Mouse (Mus musculus) B cell, adult 2 months (primary cell): ENCODE results near the gene Cryl1.

Experiments
- DNase-seq, 2 experiments: peaks; one replicate each; pipeline ENCODE4 v3.0.0; 2022

Cryl1 gene

DNA sequence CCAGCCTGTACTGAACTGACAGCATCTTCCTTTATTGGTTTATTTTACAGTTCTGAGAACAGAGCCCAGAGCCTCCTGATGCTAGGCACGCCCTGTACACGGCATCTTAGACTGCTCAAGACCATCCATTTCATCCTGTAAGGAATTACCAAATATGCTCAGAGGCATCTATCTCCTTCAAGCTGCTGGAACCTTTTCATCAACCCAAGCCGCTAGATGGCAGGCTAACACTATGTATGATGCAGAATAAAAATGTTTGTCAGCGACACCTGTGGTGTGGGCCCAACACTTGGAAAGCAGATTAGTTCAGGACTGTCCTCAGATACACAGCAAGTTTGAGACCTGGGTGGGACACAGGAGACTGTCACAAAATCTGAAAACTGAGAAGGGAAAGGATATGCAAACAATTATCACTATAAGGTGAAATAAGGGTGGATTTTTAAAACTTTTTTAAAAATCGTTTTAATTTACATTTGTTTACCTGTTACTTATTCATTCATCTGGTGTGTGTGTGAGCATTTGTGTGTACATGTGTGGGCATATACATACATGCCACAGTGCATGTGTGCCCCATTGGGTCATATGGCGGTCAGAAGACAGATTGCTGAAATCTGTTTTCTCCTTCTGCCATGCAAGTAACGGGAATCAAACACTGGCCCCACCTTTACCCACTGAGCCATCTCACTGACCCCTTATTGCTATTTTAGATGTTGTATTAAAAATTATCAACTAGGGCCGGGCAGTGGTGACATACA is 25.8 kb downstream of the Cryl1 start:
- peak; percentile 82 for DNase-seq

DNA sequence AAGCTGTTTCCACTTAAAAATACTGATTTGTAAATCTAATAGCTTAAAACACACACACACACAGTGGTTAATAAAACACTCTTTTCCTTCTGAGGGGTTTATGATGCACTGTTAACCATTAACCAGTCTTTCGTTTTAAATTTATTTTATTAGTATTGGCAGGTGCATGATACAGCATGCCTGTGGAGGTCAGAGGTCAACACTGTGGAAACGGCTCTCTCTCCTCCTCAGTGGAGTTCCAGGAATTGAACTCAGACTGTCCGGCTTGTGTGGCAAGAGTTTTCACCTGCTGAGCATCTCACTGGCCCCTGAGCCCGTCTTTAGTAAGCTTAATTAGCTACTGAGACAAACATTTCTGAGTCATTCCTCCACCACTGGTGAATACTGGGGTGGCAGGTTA is 31.0 kb downstream of the Cryl1 start:
- no peak for DNase-seq

DNA sequence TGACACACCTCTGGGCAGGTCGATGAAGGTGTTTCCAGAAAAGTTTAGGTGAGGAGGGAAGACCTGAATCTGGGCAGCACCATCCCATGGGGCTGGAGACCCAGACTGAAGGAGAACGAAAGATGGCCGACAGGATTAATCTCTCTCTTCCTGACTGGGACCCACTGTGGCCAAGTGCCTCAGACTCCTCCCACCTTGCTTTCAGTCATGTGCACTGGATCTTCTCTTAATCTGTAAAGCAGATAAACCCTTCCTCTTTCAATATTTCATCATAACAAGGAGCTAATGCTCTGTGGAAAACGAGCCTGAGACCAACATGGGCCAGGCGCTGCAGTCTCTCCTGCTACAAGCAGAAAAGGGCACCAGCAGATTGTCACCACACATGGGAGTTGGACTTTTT is 31.6 kb downstream of the Cryl1 start:
- DNase-seq, result no peak

DNA sequence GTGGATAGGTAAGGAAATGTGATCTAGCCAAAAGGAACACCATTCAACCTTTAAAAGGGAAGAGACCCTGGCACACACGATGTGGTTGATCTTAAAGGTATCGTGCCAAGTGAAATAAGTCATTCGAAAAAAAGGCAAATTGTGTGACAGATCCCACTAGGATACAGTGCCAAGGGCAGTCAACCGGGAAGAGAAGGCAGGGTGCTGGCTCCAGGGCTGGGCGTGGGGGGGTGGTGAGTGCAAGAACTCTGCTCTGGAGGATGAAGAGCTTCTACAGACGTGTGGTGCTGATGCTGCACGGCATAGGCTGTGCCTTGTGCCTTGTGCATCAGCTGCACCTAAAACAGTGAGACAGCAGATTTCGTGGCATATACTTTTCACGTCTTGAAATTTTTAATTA is 33.0 kb downstream of the Cryl1 start:
- DNase-seq, result no peak

DNA sequence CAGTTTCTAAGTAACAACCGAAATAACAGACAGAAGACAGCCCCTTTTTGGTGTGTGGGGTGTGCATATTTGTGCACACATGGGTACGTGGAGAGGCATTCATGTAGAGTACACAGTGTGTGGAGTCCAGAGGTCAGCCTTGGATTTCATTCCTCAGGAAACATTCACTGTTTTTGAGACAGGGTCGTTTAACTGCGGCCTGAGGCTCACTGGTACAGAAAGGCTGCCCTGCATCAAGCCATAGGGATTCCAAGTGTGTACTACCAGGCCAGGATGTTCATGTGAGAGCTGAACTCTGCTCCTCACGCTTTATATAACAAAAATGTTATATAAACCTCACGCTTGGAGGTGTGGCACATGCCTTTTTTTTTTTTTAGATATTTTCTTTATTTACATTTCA is 34.5 kb downstream of the Cryl1 start:
- DNase-seq, result no peak

DNA sequence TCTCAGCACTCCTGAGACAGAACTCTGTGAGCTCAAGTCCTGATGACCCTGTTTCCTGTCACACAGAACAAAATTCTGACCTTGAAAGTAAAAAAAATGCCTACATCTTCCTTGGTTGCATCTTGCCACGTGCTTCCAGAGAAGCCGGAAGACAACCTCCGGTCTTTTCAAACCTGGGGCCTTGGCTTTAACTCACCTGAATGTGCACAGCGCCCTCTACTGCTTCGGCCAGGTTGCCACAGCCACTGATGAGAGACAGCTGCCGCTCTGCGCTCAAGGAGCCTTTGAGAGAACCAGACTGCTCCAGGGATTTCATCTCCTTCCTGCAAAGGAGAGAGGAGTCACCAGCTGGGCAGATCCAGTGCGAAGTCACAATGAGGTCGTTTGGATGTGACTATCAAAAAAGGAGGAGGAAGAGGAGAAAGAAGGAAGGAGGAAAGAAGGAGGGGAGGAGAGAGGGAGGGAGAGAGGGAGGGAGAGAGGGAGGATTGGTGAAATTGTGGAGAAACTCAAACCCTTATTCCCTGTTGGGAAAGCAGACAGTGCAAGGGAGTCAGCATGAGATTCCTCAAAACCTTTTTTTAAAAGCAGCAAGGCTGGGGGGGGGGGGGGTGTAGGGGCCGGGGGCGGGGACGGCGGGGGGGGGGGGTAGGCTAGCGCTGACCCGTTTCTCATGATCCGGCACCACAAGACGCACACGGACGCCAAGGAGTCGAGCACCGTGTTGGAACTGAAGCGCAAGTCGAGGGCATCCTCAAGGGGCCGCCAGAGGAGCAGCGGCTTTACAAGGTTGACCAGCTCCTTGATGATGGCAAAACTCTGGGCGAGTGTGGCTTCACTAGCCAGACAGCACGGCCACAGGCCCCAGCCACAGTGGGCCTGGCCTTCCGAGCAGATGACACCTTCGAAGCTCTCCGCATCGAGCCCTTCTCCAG is 35.3 kb downstream of the Cryl1 start:
- peak; percentile 34 to 41 for DNase-seq

DNA sequence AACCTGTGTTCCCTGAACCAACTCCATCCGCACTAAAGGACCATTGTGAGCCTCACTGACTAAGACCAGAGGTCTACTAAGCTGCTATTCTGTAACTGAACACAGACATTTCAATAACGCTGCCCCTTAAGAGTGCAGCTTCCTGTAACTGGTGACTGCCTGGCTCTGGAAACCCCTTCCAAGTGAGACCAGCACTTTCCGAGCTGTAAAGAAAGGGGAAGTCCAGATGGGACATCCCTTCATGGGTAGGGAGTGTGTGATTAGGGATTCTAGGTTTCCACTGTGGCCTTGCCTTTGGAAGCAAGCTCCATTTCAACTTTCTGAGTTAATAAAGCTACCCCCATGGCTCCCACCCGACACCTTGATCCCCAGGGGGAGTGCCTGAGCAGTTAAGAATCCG is 41.3 kb downstream of the Cryl1 start:
- no peak for DNase-seq

DNA sequence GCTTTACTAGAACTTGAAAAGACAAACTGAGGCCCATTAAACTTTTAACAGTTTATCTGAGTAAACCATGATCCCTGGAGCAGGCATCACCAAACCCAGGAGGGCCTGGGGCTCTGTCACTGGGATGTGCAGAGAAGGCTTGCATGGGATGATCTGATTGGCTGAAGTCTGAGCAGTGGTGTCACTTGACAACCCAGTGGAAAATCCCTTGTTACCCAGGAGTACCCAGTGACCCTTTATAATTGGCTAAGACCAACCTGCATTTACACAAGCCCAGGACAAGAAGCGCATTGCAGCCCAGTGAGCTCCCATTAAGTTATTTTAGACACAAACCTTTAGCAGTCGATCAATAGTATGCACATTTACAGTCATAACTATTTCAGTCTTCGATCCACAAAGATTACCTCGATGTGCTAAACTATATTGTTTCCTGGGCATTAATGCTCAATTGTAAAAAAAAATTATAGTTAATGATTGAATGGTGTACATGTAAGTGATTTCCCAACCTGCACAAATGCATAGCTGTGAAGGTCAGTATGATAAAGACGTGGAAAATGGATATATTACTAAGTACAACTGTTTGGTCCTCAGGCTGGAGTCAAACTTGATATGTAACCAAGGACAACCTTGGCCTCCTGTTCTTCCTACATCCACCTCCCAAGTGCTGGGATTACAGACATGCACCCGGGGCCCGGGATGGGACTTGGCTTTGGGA is 46.7 kb downstream of the Cryl1 start:
- DNase-seq, result no peak

DNA sequence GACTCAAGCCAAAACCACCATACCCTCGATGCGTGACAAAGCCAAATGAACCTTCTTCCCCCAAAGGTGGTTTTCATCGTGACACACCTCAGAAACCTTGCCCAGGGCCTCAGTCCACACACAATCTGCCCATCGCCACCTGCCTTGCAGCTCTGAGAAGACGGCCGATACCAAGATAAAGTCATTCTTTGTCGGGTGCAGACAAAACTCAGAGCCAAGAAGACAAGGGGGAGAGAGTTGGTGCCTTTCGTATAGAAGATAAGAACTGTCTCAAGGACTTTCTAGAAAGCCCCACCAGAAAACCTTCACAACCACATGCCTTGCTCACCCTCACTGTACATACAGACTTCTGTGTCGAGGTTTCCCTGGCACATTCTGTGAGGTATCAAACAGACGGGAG is 48.4 kb downstream of the Cryl1 start:
- no peak for DNase-seq

DNA sequence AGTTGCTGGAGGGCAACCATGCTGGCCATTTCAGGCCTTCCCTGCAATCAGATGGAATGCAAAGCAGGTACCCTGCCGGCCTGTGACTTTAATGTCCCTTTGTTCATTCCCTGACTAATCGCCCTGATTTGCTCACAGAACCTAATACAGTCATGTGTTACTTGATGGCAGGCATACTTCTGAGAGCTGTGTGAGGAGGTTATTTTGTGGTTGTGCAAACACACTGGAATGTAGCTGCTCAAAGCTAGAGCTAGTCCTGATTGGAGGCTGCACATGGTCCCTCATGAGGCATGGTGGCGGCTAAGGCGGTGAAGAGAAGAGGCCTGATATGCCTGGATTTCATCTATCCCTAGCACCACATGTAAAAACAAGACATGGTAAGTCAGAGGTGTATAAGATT is 50.2 kb downstream of the Cryl1 start:
- no peak for DNase-seq

DNA sequence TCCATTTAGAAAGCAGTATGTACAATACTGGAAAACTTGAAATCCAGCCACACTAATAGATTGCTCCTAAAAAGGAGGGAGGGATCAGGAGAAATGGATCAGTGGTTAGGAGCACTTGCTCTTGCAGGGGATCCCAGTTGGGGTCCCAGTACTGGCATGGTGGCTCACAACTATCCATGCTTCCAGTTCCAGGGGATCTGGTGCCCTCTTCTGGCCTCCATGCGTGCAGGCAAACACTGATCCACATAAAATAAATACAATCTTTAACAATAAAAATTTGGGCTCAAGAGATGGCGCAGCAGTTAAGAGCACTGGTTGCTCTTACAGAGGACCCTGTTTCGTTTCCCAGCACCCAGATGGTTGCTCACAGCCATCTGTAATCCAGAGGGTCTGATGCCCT is 52.2 kb downstream of the Cryl1 start:
- DNase-seq, result no peak

DNA sequence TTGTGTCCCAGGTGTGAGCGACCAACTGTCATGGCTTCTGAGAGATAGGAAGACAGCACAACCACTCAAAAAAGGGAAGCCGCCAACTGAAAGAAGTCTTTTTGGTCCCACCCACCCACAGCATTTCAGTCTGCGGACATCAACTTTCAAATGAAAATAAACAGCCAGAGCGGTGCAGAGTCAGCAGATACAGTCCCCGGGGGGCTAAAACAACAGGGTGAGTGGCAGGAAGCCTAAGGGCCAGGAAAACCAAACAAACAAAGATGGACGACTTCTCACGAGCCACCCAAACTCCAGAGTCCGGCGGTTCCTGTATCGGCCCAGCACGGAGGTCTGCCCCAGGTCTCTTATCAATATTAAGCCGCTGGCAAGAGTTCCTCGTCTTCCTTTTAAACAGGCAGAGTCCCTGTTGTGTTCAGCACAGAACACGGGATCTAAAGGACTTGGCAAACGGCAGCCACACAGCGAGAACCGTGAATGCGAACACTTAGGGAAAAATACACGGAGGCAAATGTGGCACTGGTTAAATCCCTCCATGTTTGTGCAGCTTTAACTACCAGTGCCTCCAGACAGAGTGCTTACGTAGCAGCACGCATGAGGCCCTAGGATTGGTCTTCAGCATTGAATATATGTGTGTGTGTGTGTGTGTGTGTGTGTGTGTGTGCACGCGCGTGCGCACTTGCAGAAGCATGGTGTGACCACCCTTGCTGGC is 53.4 kb downstream of the Cryl1 start:
- peak in 1 of 2 experiments; percentile 2 for DNase-seq

DNA sequence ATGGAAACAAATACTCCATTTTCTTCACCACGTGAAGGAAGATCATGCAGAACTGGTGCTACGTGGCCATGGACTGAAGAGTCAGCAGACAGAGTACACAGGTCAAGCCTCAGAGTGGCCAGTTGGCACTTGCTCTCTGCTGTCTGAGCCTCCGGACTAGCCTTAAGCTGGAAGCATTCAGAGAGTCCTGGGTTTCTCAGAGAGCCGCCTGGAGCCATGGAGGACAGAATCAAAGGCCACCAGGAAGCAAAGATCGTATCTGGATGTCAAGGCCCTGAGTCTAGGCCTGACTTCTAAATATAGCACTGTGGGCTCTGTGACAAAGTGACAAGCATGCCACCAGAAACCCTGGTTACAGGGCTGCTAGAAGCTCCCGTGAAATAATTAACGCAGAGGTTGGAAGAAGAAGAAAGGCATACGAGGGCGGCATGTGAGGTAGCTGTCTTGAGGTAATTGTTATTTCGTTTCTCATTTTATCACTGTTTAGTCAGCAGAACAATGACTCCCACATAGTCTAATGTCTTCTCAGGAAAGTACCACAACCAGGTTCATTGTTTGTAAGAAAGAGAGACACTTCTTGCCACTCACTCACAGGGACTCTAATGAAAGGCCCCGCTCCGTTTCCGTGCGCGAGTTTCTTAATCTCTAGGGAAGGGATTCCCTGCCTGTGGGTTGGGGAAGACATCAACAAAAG is 55.1 kb downstream of the Cryl1 start:
- no peak for DNase-seq

DNA sequence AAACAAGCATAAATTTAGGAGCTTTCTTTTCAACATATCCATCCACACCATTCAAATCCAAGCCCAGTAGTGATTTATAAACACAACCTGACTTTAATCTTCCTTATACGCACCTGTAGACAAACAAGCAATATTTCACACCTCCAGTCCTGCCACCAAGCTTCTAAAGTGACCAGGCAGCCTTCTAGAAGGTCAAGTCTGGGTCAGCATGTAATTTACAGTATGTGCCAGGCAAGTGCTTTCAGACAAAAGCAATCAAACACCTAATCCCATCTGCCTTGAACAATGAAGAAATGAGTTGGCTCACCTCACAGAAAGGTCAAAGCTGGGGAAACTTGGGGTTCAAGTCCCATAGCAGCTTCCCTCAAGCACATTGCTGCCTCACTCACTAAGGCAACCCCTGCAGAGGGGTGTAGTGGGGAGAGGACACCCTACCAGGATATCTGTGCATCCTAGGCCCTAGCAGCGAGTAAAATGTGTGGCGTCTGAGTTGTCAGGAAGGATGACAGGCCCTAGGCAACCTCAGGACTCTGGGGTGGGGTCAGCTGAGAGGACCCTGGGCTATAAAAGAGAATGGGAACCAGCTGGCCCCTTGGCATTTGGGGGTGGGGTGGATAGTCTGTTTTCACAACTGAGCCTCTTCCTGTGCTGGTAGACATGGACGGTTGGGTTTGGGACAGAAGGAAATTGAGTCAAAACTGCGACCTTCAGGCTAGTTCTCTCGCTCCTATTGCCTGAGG is 55.8 kb downstream of the Cryl1 start:
- no peak for DNase-seq

DNA sequence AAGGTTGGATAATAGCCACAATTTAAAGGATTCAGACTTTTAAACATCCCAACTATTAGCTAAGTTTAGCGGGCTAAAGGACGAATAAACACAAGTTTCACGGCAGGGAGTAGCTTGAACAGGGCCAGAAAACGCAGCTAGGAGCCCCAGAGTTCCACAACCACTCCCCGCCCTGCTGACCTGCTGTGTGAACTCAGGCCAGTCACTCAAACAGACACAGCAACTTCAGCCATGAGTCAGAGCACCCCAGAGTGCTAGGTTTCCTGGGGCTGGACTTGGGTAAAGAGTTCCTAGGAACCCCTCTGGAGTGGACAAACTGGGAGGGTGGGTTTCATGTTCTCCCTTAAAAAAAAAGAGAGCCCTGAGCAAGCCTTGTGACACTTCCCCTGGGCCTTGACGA is 59.7 kb downstream of the Cryl1 start:
- DNase-seq, result no peak

DNA sequence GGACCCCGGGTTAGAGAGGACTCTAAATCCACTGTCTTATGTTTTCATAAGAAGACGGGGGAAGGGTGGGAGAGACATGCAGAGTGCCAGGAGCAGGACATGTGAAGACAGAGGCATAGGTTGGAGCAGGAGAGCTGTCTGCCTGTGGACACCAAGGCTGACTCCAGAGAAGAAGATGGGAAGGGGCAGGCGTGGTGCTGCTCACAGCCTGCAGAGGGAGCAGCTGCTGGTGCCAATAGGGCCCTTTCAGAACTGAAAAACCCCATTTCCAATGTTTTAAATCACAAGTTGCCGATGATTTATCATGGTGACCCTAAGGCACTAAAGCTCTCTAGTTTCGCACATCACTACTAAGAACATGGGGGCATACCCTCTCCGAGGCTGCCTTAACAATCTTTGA is 63.5 kb downstream of the Cryl1 start:
- no peak for DNase-seq

DNA sequence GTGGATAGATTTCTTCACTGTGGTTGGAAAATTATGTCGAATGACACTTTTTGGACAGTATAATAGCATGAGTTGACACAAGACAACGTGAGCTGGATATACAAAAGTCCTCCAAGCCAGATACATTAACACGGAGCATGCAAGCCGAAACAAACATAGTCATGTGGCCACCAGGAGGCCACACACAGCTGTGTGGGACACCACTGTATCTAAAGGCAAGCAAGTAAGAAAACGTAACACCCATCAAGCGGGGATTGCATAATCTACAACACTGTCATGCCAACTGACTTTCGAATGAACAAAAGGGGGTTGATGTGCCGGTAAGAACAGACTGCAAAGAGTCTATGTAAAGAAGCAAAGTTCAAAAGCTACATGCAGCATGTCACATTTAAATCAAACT is 65.8 kb downstream of the Cryl1 start:
- DNase-seq, result no peak

DNA sequence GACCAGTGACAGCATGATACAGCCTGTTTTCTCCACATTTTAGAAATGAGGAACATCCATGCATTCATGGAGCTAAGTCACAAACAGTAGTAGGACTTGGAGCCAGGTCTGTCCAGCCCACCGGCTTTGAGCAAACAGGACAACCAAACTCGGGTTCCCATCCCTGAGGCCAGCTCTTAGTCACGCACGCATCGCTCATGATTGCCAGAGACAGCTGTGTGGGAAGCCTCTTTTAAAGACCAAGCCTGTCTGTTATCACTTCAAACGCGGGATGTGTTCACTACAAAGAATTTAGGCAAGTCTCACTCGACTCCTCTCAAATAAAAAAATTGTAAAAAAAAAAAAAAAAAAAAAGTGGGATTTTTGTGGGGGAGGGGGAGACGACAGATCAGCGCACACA is 67.2 kb downstream of the Cryl1 start:
- DNase-seq, result no peak

DNA sequence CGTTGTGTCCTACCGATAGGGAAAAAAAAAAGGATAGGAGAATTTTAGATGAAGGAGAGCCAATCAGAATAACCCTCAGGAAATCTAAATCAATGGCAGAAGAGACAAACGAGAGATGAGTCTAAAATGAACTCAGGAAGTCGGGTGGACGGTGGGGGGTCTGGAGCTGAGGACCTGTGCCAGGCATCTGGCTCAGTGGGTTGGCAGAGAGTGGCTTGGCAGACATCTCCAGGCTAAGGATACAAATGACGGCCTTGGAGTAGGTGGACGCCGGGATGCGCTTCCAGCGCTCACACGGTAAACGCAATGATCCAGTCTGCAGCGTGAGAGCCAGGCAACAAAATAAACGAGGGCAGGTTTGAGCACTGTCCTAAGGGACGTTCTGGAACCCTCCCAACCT is 68.7 kb downstream of the Cryl1 start:
- DNase-seq, result no peak

DNA sequence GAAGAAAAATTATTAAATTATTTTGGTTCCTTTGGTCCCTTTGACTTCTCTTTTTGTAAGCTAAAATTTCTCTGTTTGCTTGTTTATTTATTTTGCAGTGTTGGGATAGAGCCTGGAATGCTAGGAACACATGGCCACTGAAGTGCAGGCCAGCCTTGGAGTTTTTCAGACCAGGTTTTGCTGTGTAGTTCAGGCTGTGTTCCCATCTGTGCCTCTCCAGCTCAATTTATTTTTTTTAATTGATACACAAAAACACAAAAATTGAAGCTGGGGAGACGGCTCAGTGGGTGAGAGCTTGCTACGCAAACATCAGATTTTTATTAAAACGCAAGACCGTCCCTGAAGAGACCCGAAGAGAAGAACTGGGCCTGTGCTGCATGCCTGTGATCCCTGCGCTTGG is 71.6 kb downstream of the Cryl1 start:
- no peak for DNase-seq

DNA sequence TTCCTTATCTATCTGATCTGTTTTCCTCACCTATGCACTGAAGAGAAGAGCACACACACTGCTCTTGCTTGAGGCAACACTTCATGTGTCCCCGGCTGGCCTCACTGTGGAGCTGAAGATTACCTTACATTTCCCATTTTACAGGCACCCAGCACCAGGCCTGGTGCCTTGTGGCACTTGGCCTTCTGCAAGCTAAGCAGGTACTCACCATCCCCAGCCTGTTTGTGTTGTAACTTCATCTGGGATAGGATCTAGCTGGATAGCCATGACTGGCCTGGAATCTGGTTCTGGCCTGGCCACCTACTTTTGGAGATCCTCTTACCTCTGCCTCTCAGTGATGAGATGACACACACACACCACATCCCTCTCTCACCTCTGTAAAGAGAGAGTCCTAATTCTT is 79.5 kb downstream of the Cryl1 start:
- DNase-seq, result no peak
